Mouse (Mus musculus) megakaryocyte, embryonic 14.5 days (primary cell): ENCODE measurements around the gene Rpl11.

Experiments
- FLI1 ChIP-seq: IDR thresholded peaks from 2 replicates; pipeline ENCODE4 v1.6.1; 2012; ENCODE audit warnings: low read length, inconsistent platforms, mixed read lengths
- GATA1 ChIP-seq: IDR thresholded peaks from 3 replicates; pipeline ENCODE4 v1.6.1; 2012; ENCODE audit warnings: mixed read lengths, low read length, inconsistent platforms, borderline replicate concordance

- TF ChIP-seq GATA1, result no peak
- TF ChIP-seq FLI1, result no peak
Measured at GRCm38 (mm10) chr4:136070592-136070991, 17.4 kb upstream of the Rpl11 start.
